Mouse (Mus musculus) heart, adult 2 months (tissue): ENCODE data around the gene Plcg1.

Experiments
- CTCF ChIP-seq: fragments of 200-600 bp; IDR thresholded peaks from 2 replicates; pipeline ENCODE4 v1.8.1; 2022; ENCODE audit warnings: antibody characterized with exemption, mild to moderate bottlenecking, moderate library complexity
- EP300 ChIP-seq: fragments of 200-500 bp; IDR thresholded peaks from 2 replicates; pipeline ENCODE4 v1.6.1; 2011; ENCODE audit warnings: low read depth, low read length, control low read depth; ENCODE audit not compliant: insufficient read depth

DNA sequence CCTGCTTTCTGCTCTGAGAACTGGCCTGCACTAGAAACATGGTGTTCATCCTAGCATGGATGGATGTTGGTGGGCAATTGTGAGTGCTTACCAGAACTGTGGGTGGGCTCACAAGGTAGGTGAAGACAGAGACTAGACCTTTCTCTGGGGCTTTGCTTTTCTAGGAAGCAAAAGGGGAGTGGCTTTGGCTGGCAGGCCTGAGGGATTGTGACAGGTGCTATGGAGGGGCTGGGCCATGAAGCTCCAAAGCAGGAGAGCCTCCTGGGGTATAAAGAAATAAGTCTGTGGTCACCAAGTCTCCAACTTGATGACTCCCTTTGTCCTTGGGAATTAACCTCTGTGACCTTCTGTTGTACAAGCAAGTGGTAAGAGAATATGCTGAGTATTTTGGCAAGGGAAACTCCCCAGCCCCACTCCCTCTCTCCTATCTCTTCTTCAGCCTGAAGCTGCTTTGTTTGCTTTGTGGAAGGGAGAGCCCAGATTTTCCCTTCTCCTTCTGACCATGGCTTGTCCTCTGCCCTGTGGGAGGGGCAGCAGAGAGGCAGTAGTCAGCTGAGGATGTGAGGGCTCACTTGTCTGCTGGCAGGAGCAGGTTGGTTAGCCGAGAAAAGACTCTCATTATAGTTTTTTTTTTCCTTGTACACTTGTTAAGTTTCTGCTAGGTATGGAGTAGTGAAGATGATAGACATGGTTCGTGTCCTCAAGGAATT is 8.7 kb downstream of the Plcg1 start:
- TF ChIP-seq EP300: no peak
- no peak for TF ChIP-seq CTCF
